Mouse (Mus musculus): ENCODE results near the gene Dhx35. TPM values are rescaled to one million over a fixed set of nuclear protein-coding genes. Genes with fewer than 3 reads are reported as not detected.

The Dhx35 gene
- polyA plus RNA-seq, 1 experiment from 2014 or later, result 13.4 TPM

GRCm38 (mm10) chr2:158891319-158891718 lies 96.7 kb downstream of the Dhx35 start:
- no peak overlapping the region for H3K4me2 ChIP-seq (ENCODE audit: low read length)
- no peak for TF ChIP-seq CTCF (IDR thresholded peaks at IDR 0.05; ENCODE audit: low read depth)
- H3K27ac ChIP-seq, result no peak overlapping the region
- H3K27me3 ChIP-seq (ENCODE audit: insufficient read depth, low read length), result no peaks in the 10 kb centered on the region
- no peak overlapping the region for H3K4me3 ChIP-seq (replicated peaks; ENCODE audit: low read depth, low read length)
- H3K9ac ChIP-seq (ENCODE audit: low read depth, low read length), result no peak overlapping the region
- no peaks in the 10 kb centered on the region for H3K4me1 ChIP-seq (replicated peaks; ENCODE audit: insufficient read depth, low read length)
- 86% methylated on average over 4 of the region's 4 CpGs for WGBS
- DNase-seq (ENCODE audit: low spot score) (no peak), ATAC-seq (replicated peaks; ENCODE audit: low FRiP score, low read depth) (no peak)
- H3K36me3 ChIP-seq (ENCODE audit: insufficient read depth, low read length), result no peaks in the 10 kb centered on the region
- H3K9me3 ChIP-seq (replicated peaks; ENCODE audit: low read length), result no peaks in the 10 kb centered on the region

DNA sequence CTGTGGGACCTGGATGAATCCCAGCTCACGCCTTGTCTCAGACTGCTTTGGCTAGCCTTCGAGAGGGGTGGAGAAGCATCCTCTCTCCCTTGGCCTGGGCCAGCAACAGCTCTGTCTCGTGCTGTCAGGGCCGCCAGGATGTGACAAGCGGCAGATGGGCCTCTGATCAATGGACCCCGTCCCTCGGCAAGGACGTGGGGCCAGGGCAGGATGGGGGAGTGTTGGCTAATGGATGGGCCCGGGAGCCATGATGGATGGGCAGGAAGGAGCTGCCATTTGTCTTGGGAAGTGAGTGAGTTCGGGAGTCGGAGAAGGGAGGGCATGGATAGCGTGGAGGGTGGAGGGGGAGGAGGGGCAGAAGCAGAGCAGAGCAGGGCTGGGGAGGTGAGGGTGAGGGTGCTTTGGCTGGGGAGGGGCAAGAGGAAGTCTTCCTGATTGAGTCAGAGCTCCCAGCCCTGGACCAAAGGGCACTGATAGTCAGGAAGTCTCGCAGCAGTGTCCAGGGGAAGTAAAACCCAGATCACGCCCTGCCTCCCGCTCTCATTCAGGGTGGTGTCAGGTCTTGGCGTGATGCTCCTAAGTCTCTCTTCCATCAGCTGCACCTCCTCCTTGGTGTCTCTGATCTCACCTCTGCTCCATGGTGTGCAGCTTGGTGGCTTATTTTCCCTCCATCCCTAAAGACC lies 98.7 kb downstream of the Dhx35 start:
- H3K4me1 ChIP-seq (replicated peaks; ENCODE audit: insufficient read depth, low read length), result no peaks in the 10 kb centered on the region
- no peaks in the 10 kb centered on the region for H3K9me3 ChIP-seq (replicated peaks; ENCODE audit: low read length)
- WGBS, result 7% methylated on average over 16 of the region's 16 CpGs
- H3K4me3 ChIP-seq (replicated peaks; ENCODE audit: low read depth, low read length), result no peak overlapping the region
- no peaks in the 10 kb centered on the region for H3K27me3 ChIP-seq (ENCODE audit: insufficient read depth, low read length)
- no peak for TF ChIP-seq CTCF (IDR thresholded peaks at IDR 0.05; ENCODE audit: low read depth)
- no peak overlapping the region for H3K9ac ChIP-seq (ENCODE audit: low read depth, low read length)
- peak; percentile 54 for ATAC-seq (replicated peaks; ENCODE audit: low FRiP score, low read depth)
- DNase-seq (ENCODE audit: low spot score), result peak; percentile 42
- no peak overlapping the region for H3K4me2 ChIP-seq (ENCODE audit: low read length)
- no peaks in the 10 kb centered on the region for H3K36me3 ChIP-seq (ENCODE audit: insufficient read depth, low read length)
- no peak overlapping the region for H3K27ac ChIP-seq

DNA sequence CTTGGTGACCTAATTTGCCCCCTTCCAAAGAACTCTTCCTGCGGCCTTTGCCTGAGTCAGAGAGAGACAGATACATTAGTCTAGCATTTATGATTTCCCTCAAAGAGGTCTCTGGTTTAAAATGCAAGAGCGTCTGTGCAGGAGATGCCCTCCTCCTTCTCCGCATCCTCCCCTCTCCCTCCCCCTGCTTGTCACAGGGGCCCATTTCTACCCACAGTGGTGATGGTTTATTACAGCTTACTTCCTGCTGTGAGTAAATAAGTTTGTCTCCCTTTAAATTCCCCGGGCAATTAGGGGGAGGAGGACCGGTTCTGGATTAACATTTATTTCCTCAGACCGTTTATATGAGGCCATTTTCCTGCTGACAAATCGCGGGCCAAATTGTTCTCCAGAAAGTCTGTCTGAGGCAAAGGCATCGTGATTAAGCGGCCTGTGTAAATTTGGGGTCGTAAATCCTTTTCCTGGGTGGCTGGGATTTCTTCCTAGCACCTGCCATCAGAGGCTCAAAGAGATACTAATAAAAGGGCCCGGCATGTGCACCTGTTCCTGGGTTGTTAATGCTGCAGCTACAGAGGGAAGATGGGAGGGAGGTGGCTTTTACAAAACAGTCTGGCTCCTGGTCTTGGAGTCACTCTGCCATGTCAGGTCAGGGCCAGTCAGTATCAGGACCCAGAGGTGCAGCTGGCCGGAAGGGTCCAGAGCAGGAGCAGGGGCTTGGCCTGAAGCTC lies 104.0 kb downstream of the Dhx35 start:
- Histone ChIP-seq H3K9me3 (replicated peaks; ENCODE audit: low read length) (no peaks in the 10 kb centered on the region), H3K36me3 (ENCODE audit: insufficient read depth, low read length) (no peaks in the 10 kb centered on the region), H3K4me2 (ENCODE audit: low read length) (no peak overlapping the region), H3K4me3 (replicated peaks; ENCODE audit: low read depth, low read length) (no peak overlapping the region), H3K27me3 (ENCODE audit: insufficient read depth, low read length) (no peaks in the 10 kb centered on the region), H3K9ac (ENCODE audit: low read depth, low read length) (no peak overlapping the region), H3K27ac (no peak overlapping the region), H3K4me1 (replicated peaks; ENCODE audit: insufficient read depth, low read length) (no peaks in the 10 kb centered on the region)
- DNase-seq (ENCODE audit: low spot score) (peak; percentile 4), ATAC-seq (replicated peaks; ENCODE audit: low FRiP score, low read depth) (no peak)
- no peak for TF ChIP-seq CTCF (IDR thresholded peaks at IDR 0.05; ENCODE audit: low read depth)
- 11% methylated on average over 13 of the region's 13 CpGs for WGBS

Other genes starting within 250 kb of the Dhx35 start
- gene Slc32a1, start 184.0 kb upstream of the Dhx35 start, polyA plus RNA-seq (2015; fragmentation: Nextera tagmentation; extraction: Ambion mirVana), result not detected in 2 replicates
- 7.1 and 9.1 TPM in 2 replicates for gene Actr5, start 169.9 kb upstream of the Dhx35 start, polyA plus RNA-seq (2015; fragmentation: Nextera tagmentation; extraction: Ambion mirVana)
- 10.1 TPM in 2 replicates for gene Ppp1r16b, start 129.4 kb upstream of the Dhx35 start, polyA plus RNA-seq (2015; fragmentation: Nextera tagmentation; extraction: Ambion mirVana)
- gene Fam83d, start 26.7 kb upstream of the Dhx35 start, polyA plus RNA-seq (2015; fragmentation: Nextera tagmentation; extraction: Ambion mirVana), result 20.9 and 23.5 TPM in 2 replicates

All from kidney, postnatal 0 days (tissue).